Mouse (Mus musculus) midbrain, embryonic 10.5 days (tissue): ENCODE results near the gene Ptpru. TPM values are rescaled to one million over a fixed set of nuclear protein-coding genes. Genes with fewer than 3 reads are reported as not detected.

Source experiments
- DNase-seq: peaks from one replicate; pipeline ENCODE4 v3.0.0-alpha.2; 2017; ENCODE audit warnings: low spot score
- H3K27ac ChIP-seq: fragments of 300-500 bp; sonication (generic); replicated peaks from 2 replicates; pipeline ENCODE4 v1.5.1; 2016; ENCODE audit warnings: mild to moderate bottlenecking
- H3K27me3 ChIP-seq: fragments of 300-500 bp; sonication (generic); 2 replicates; pipeline ENCODE4 v1.6.1; 2016; ENCODE audit warnings: low read depth, mild to moderate bottlenecking; ENCODE audit not compliant: poor library complexity, severe bottlenecking
- H3K36me3 ChIP-seq: fragments of 300-500 bp; sonication (generic); 2 replicates; pipeline ENCODE4 v1.6.1; 2016; ENCODE audit warnings: mild to moderate bottlenecking, moderate library complexity
- H3K4me1 ChIP-seq: fragments of 300-500 bp; sonication (generic); 2 replicates; pipeline ENCODE4 v1.6.1; 2016
- H3K4me3 ChIP-seq: fragments of 300-500 bp; sonication (generic); 2 replicates; pipeline ENCODE4 v1.5.1; 2016; ENCODE audit warnings: mild to moderate bottlenecking, moderate library complexity
- H3K9me3 ChIP-seq: fragments of 300-500 bp; sonication (generic); replicated peaks from 2 replicates; pipeline ENCODE4 v1.6.1; 2016; ENCODE audit warnings: mild to moderate bottlenecking
- WGBS: fragments of 180-500 bp; shearing (Covaris S2); methylation state at CpG from one replicate; pipeline ENCODE4 v1.1.7; 2016; 5-methylcytosine and 5-hydroxymethylcytosine counted together
- polyA plus RNA-seq: library from polyadenylated mRNA; unstranded; fragments of >200 nt; fragmentation: Nextera tagmentation; extraction: Ambion mirVana; gene quantifications from 2 replicates; pipeline ENCODE4 v1.2.1, GENCODE M21; 2016

Ptpru gene
- polyA plus RNA-seq, 1 experiment from 2014 or later = 12.4 TPM

- Histone ChIP-seq H3K4me3 (no peak overlapping the region), H3K4me1 (no peaks in the 10 kb centered on the region), H3K36me3 (peaks cover 59% of the 10 kb centered on the region), H3K9me3 (no peaks in the 10 kb centered on the region), H3K27ac (no peak overlapping the region), H3K27me3 (no peaks in the 10 kb centered on the region)
- WGBS = 56% methylated on average over 15 of the region's 15 CpGs
- peak; percentile 74 for DNase-seq
Observed at GRCm38 (mm10) chr4:131860492-131861340, 22.6 kb upstream of the Ptpru start.

GRCm38 (mm10) chr4:131854950-131855349, 16.9 kb upstream of the Ptpru start:
- H3K4me1 ChIP-seq = no peaks in the 10 kb centered on the region
- no peaks in the 10 kb centered on the region for H3K9me3 ChIP-seq
- H3K4me3 ChIP-seq = no peak overlapping the region
- H3K27ac ChIP-seq = no peak overlapping the region
- no peak for DNase-seq
- peaks cover 18% of the 10 kb centered on the region for H3K36me3 ChIP-seq
- no peaks in the 10 kb centered on the region for H3K27me3 ChIP-seq
- WGBS = 84% methylated on average over 5 of the region's 5 CpGs

GRCm38 (mm10) chr4:131849986-131850638, 12.0 kb upstream of the Ptpru start:
- Histone ChIP-seq H3K9me3 (no peaks in the 10 kb centered on the region), H3K36me3 (peaks cover 13% of the 10 kb centered on the region), H3K27me3 (no peaks in the 10 kb centered on the region), H3K4me1 (0 out of 2 replicates have a peak, but pooled peaks cover under 1% of the 10 kb centered on the region), H3K27ac (no peak overlapping the region), H3K4me3 (no peak overlapping the region)
- DNase-seq = no peak
- 51% methylated on average over 5 of the region's 5 CpGs for WGBS

GRCm38 (mm10) chr4:131848082-131848481, 10.0 kb upstream of the Ptpru start:
- DNase-seq = peak; percentile 49
- H3K36me3 ChIP-seq = peaks cover 13% of the 10 kb centered on the region

GRCm38 (mm10) chr4:131845991-131846778, 8.1 kb upstream of the Ptpru start:
- H3K4me1 ChIP-seq = peaks cover 18% of the 10 kb centered on the region
- no peak overlapping the region for H3K4me3 ChIP-seq
- DNase-seq = no peak
- 88% methylated on average over 8 of the region's 8 CpGs for WGBS
- peaks cover 10% of the 10 kb centered on the region for H3K27me3 ChIP-seq
- peaks cover 13% of the 10 kb centered on the region for H3K36me3 ChIP-seq
- H3K9me3 ChIP-seq = no peaks in the 10 kb centered on the region
- no peak overlapping the region for H3K27ac ChIP-seq

More at GRCm38 (mm10) chr4:131848082-131848481, 10.0 kb upstream of the Ptpru start:
- no peaks in the 10 kb centered on the region for H3K9me3 ChIP-seq
- no peak overlapping the region for H3K4me3 ChIP-seq
- peaks cover 16% of the 10 kb centered on the region for H3K4me1 ChIP-seq
- 83% methylated on average over 6 of the region's 6 CpGs for WGBS
- H3K27ac ChIP-seq = no peak overlapping the region
- no peaks in the 10 kb centered on the region for H3K27me3 ChIP-seq

GRCm38 (mm10) chr4:131843290-131843743, 5.2 kb upstream of the Ptpru start, which contains the start of gene Mecr:
Mecr (plus strand) TSS chr4:131843470.
- under 1% methylated on average over 37 of the region's 37 CpGs for WGBS
- Histone ChIP-seq H3K27me3 (peaks cover 37% of the 10 kb centered on the region), H3K4me3 (peak within 1 kb of the TSS; percentile 69), H3K9me3 (no peaks in the 10 kb centered on the region), H3K36me3 (peaks cover 8% of the 10 kb centered on the region; the same call in 1 of the 2 replicates), H3K4me1 (peaks cover 21% of the 10 kb centered on the region), H3K27ac (peak within 1 kb of the TSS; percentile 78)
- DNase-seq = peak; percentile 91

GRCm38 (mm10) chr4:131836891-131837491, 1.1 kb downstream of the Ptpru start:
- Histone ChIP-seq H3K4me3 (peak overlapping the region; percentile 80), H3K4me1 (peaks cover 53% of the 10 kb centered on the region), H3K9me3 (no peaks in the 10 kb centered on the region), H3K27me3 (peaks cover 83% of the 10 kb centered on the region), H3K36me3 (no peaks in the 10 kb centered on the region), H3K27ac (peak overlapping the region; percentile 86)
- under 1% methylated on average over 56 of the region's 76 CpGs for WGBS
- peak; percentile 68 for DNase-seq

- peak; percentile 60 for DNase-seq
- no peaks in the 10 kb centered on the region for H3K36me3 ChIP-seq
- peaks cover 78% of the 10 kb centered on the region for H3K27me3 ChIP-seq
- WGBS = under 1% methylated on average over 39 of the region's 39 CpGs
- H3K4me1 ChIP-seq = peaks cover 53% of the 10 kb centered on the region
- no peaks in the 10 kb centered on the region for H3K9me3 ChIP-seq
- H3K4me3 ChIP-seq = peak overlapping the region; percentile 80
- peak overlapping the region; percentile 86 for H3K27ac ChIP-seq
Observed at GRCm38 (mm10) chr4:131836351-131836881, 1.7 kb downstream of the Ptpru start.

GRCm38 (mm10) chr4:131833971-131834609, 4.0 kb downstream of the Ptpru start:
- peak; percentile 33 for DNase-seq
- no peaks in the 10 kb centered on the region for H3K36me3 ChIP-seq
- H3K4me3 ChIP-seq = no peak overlapping the region
- peaks cover 69% of the 10 kb centered on the region for H3K27me3 ChIP-seq
- no peaks in the 10 kb centered on the region for H3K9me3 ChIP-seq
- peaks cover 70% of the 10 kb centered on the region for H3K4me1 ChIP-seq
- H3K27ac ChIP-seq = 0 out of 2 replicates have a peak overlapping the region, but pooled peaks have one; percentile 18
- 32% methylated on average over 9 of the region's 9 CpGs for WGBS

- DNase-seq = no peak
- no peak overlapping the region for H3K4me3 ChIP-seq
- no peaks in the 10 kb centered on the region for H3K9me3 ChIP-seq
- H3K27me3 ChIP-seq = peaks cover 60% of the 10 kb centered on the region
- no peak overlapping the region for H3K27ac ChIP-seq
- H3K36me3 ChIP-seq = no peaks in the 10 kb centered on the region
- 82% methylated on average over 3 of the region's 3 CpGs for WGBS
- peaks cover 72% of the 10 kb centered on the region for H3K4me1 ChIP-seq
Observed at GRCm38 (mm10) chr4:131832759-131833407, 5.2 kb downstream of the Ptpru start.

- no peaks in the 10 kb centered on the region for H3K36me3 ChIP-seq
- H3K27me3 ChIP-seq = peaks cover 47% of the 10 kb centered on the region
- no peak overlapping the region for H3K4me3 ChIP-seq
- no peaks in the 10 kb centered on the region for H3K9me3 ChIP-seq
- DNase-seq = no peak
- WGBS = 80% methylated on average over 5 of the region's 5 CpGs
- H3K27ac ChIP-seq = no peak overlapping the region
- H3K4me1 ChIP-seq = peaks cover 72% of the 10 kb centered on the region
Observed at GRCm38 (mm10) chr4:131831546-131832045, 6.5 kb downstream of the Ptpru start.
